Mouse (Mus musculus) liver, adult 2 months (tissue): ENCODE results near the gene Gatad1.

ENCODE experiments used
- CTCF ChIP-seq: fragments of 200-500 bp; IDR thresholded peaks from 2 replicates; pipeline ENCODE4 v1.5.1; 2011; ENCODE audit warnings: low read depth, low read length, control low read depth
- POLR2A ChIP-seq: fragments of 200-500 bp; IDR thresholded peaks from 2 replicates; pipeline ENCODE4 v1.6.1; 2011; ENCODE audit warnings: low read length, control low read depth; ENCODE audit not compliant: insufficient read depth; ENCODE audit errors: extremely low read depth

DNA sequence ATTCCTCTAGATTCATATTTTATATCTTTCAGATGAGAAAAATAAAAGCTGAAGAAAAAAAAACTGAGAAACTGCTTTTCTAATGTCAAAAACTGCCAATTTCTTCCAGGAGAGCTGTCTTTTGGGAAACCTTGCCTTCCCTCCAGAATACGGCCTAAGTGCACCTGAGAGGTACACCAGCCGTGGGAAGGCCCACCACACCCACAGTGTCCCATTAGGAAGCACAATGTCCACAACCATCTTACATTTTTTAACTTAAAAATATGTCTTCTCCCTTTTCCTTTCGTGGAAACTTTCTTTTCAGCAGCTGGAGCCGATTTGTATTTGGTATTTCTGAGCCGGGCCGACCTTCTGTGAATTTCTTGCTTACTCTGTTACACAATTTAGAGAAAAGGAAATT lies 10.4 kb downstream of the Gatad1 start:
- TF ChIP-seq POLR2A (no peak), CTCF (no peak)
